Mouse (Mus musculus): ENCODE measurements around the gene Intu. TPM values are rescaled to one million over a fixed set of nuclear protein-coding genes. Genes with fewer than 3 reads are reported as not detected.

Intu gene
- polyA plus RNA-seq, 1 experiment from 2014 or later = 9.1 TPM

DNA sequence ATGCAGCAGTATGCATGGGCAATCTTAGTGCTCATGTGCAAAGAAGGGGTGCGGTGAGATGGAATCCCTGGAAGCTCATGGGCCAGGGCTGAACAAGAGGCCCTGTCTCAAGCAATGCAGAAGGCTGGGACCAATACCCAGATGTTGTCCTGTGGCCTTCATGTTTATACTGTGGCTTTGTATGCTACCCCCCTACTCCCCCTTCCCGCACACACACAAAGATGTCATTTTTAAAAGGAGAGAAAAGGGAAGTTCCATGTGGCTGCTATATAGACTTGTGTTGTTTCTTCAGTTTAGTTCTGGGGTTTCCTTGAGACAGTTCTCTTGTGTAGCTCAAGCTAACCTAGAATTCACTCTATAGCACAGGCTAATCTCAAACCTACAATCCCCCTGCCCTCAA is 129.1 kb downstream of the Intu start:
- no peak for ATAC-seq (ENCODE audit: low FRiP score)

DNA sequence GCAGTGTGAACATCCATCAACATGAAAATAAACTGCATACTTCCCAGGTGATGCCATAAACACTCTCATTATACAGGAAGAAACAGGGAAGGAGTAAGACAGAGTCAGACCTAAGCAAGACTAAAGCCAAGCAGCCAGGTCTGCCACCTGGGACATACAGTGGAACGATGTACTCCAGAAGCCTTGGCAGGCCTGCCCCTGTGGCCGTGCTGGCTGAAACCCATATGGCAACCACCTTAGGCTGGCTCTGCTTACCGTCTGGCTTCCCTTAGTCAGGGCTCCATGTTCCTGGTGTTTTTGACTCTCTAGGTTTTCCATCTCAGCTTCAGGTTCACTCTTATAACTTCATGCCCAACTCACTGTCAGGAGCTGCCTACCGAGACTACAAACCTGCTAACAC is 135.0 kb downstream of the Intu start:
- DNase-seq (ENCODE audit: low spot score) = no peak
- no peak for ATAC-seq (ENCODE audit: low FRiP score)
- Histone ChIP-seq H3K4me1 (replicated peaks; ENCODE audit: control insufficient read depth, insufficient read depth, low read length) (no peaks in the 10 kb centered on the region), H3K9me3 (ENCODE audit: control insufficient read depth, low read length) (no peaks in the 10 kb centered on the region), H3K9ac (ENCODE audit: low read depth, low read length) (no peak overlapping the region), H3K27me3 (ENCODE audit: control insufficient read depth, insufficient read depth, low read length) (no peaks in the 10 kb centered on the region), H3K27ac (ENCODE audit: low read depth, low read length) (no peak overlapping the region), H3K4me2 (replicated peaks; ENCODE audit: low read depth, low read length) (no peak overlapping the region), H3K36me3 (ENCODE audit: control insufficient read depth, insufficient read depth, low read length) (no peaks in the 10 kb centered on the region), H3K4me3 (ENCODE audit: low read depth, low read length) (no peak overlapping the region)
- WGBS = 89% methylated on average over 4 of the region's 4 CpGs

More for the DNA sequence above, 129.1 kb downstream of the Intu start:
- Histone ChIP-seq H3K4me1 (replicated peaks; ENCODE audit: control insufficient read depth, insufficient read depth, low read length) (no peaks in the 10 kb centered on the region), H3K36me3 (ENCODE audit: control insufficient read depth, insufficient read depth, low read length) (no peaks in the 10 kb centered on the region), H3K4me3 (ENCODE audit: low read depth, low read length) (no peak overlapping the region), H3K27ac (ENCODE audit: low read depth, low read length) (no peak overlapping the region), H3K27me3 (ENCODE audit: control insufficient read depth, insufficient read depth, low read length) (no peaks in the 10 kb centered on the region), H3K9ac (ENCODE audit: low read depth, low read length) (no peak overlapping the region), H3K9me3 (ENCODE audit: control insufficient read depth, low read length) (no peaks in the 10 kb centered on the region), H3K4me2 (replicated peaks; ENCODE audit: low read depth, low read length) (no peak overlapping the region)
- no peak for DNase-seq (ENCODE audit: low spot score)
- WGBS = 94% methylated on average over 2 of the region's 2 CpGs

DNA sequence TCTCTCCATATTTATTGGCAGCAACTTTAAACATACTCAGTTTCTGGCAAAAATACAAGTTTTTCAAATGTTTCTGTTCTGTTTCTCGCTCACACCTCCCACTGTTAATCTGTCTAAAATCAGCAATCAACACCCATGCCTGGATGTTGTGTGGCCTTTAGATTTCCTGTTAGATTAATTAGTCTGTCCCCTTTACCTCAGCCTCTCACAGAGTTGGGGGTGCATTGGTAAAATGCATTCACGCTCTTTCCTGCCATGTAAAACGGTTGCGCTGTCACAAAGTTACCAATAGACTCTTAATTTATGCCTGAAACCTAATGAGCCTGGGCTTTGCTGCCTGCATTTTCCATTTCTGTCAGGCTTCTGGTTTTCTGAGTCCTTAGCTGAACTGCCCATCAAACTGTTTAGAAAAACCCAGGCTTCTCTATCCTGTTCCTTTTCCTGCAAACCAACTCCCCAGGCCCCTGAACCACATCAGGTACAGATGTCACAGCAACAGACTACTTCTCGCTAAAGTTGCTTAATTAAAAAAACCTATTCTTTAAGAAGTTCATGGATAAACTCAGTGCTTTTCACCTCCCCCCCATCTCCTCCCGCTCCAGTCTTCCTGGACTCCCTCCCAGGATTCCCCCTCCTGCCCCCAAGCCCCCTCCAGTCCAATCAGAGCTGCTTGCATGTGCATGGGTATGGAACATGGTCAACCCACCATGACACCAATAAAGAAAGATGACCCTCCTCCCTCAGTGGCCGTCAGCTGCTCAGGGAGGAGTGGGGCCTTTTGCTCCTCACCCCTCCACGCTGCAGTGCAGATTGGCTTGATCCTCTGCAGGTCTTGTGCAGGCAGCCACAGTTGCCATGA is 136.0 kb downstream of the Intu start:
- 88% methylated on average over 8 of the region's 8 CpGs for WGBS
- DNase-seq (ENCODE audit: low spot score) (no peak), ATAC-seq (ENCODE audit: low FRiP score) (no peak)
- H3K36me3 ChIP-seq (ENCODE audit: control insufficient read depth, insufficient read depth, low read length) = no peaks in the 10 kb centered on the region
- H3K9ac ChIP-seq (ENCODE audit: low read depth, low read length) = no peak overlapping the region
- no peaks in the 10 kb centered on the region for H3K27me3 ChIP-seq (ENCODE audit: control insufficient read depth, insufficient read depth, low read length)
- H3K27ac ChIP-seq (ENCODE audit: low read depth, low read length) = no peak overlapping the region
- no peak overlapping the region for H3K4me3 ChIP-seq (ENCODE audit: low read depth, low read length)
- no peak overlapping the region for H3K4me2 ChIP-seq (replicated peaks; ENCODE audit: low read depth, low read length)
- H3K9me3 ChIP-seq (ENCODE audit: control insufficient read depth, low read length) = no peaks in the 10 kb centered on the region
- H3K4me1 ChIP-seq (replicated peaks; ENCODE audit: control insufficient read depth, insufficient read depth, low read length) = no peaks in the 10 kb centered on the region

DNA sequence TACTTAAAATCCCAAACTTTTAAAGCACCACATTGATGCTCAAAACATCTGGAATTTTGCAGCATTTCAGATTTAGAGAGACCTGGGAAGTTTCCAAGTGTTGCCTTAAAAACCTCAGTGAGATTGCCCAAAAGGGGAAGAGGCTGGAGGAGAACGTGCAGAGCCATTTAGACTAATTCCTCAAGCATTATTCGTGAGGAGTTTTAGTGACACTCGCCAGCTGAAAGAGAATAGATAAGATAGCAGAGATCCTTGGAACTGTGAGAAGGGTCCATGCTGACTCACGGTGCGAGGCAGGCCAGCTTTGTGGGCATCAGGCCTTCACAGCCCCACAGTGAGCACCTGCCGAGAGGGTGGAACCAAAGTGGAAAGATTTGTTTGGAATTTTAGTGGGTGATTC is 137.8 kb downstream of the Intu start:
- WGBS = 74% methylated on average over 6 of the region's 6 CpGs

DNA sequence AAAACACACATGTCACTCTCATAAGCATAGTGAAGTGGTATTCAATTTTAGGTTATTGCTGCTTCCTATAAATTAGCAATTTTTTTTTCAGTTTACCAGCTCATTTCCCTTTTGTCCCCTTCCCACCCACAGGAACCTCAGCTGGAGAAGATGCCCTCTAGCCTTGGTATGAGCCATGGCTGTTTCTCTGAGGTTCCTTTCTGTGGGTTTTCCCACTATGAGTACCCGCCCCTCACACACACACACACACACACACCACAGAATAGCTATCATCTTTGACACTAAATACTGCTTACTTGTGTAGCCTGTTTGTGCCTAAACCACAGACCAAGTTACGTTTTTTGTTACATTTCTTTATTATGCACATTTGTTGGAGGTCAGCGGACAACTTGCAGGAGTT is 138.3 kb downstream of the Intu start:
- WGBS = 94% methylated on average over 3 of the region's 3 CpGs
- H3K36me3 ChIP-seq (ENCODE audit: control insufficient read depth, insufficient read depth, low read length) = no peaks in the 10 kb centered on the region
- no peak overlapping the region for H3K9ac ChIP-seq (ENCODE audit: low read depth, low read length)
- H3K4me1 ChIP-seq (replicated peaks; ENCODE audit: control insufficient read depth, insufficient read depth, low read length) = no peaks in the 10 kb centered on the region
- no peaks in the 10 kb centered on the region for H3K9me3 ChIP-seq (ENCODE audit: control insufficient read depth, low read length)
- no peak overlapping the region for H3K4me2 ChIP-seq (replicated peaks; ENCODE audit: low read depth, low read length)
- no peak for ATAC-seq (ENCODE audit: low FRiP score)
- no peaks in the 10 kb centered on the region for H3K27me3 ChIP-seq (ENCODE audit: control insufficient read depth, insufficient read depth, low read length)
- H3K27ac ChIP-seq (ENCODE audit: low read depth, low read length) = no peak overlapping the region
- DNase-seq (ENCODE audit: low spot score) = no peak
- no peak overlapping the region for H3K4me3 ChIP-seq (ENCODE audit: low read depth, low read length)

More for the DNA sequence above, 137.8 kb downstream of the Intu start:
- no peak for DNase-seq (ENCODE audit: low spot score)
- ATAC-seq (ENCODE audit: low FRiP score) = no peak
- no peak overlapping the region for H3K9ac ChIP-seq (ENCODE audit: low read depth, low read length)
- H3K9me3 ChIP-seq (ENCODE audit: control insufficient read depth, low read length) = no peaks in the 10 kb centered on the region
- no peak overlapping the region for H3K4me2 ChIP-seq (replicated peaks; ENCODE audit: low read depth, low read length)
- no peaks in the 10 kb centered on the region for H3K36me3 ChIP-seq (ENCODE audit: control insufficient read depth, insufficient read depth, low read length)
- no peak overlapping the region for H3K4me3 ChIP-seq (ENCODE audit: low read depth, low read length)
- no peak overlapping the region for H3K27ac ChIP-seq (ENCODE audit: low read depth, low read length)
- H3K4me1 ChIP-seq (replicated peaks; ENCODE audit: control insufficient read depth, insufficient read depth, low read length) = no peaks in the 10 kb centered on the region
- no peaks in the 10 kb centered on the region for H3K27me3 ChIP-seq (ENCODE audit: control insufficient read depth, insufficient read depth, low read length)

DNA sequence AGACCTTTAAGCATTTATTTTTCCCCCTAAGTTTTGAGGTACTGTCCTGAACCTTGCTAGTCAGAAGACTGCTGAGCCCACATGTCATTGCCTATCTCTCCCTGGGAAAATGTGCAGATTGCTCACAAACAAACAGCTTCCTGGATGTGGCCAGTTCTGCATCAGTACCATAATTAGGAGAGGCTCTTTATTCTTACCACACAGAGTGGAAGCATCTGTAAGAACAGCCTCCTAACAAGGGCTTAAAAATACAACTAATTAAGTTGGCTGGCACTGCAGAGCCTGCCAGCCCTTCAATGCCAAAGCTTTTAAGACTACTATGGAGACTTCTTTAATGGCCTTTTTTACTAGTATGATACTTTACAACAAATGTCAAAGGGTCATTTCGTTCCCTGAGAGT is 142.4 kb downstream of the Intu start:
- no peaks in the 10 kb centered on the region for H3K4me1 ChIP-seq (replicated peaks; ENCODE audit: control insufficient read depth, insufficient read depth, low read length)
- no peaks in the 10 kb centered on the region for H3K36me3 ChIP-seq (ENCODE audit: control insufficient read depth, insufficient read depth, low read length)
- ATAC-seq (ENCODE audit: low FRiP score) (no peak), DNase-seq (ENCODE audit: low spot score) (no peak)
- H3K9me3 ChIP-seq (ENCODE audit: control insufficient read depth, low read length) = no peaks in the 10 kb centered on the region
- no peaks in the 10 kb centered on the region for H3K27me3 ChIP-seq (ENCODE audit: control insufficient read depth, insufficient read depth, low read length)
- WGBS = 69% methylated on average over 1 of the region's 1 CpGs
- H3K9ac ChIP-seq (ENCODE audit: low read depth, low read length) = no peak overlapping the region
- no peak overlapping the region for H3K27ac ChIP-seq (ENCODE audit: low read depth, low read length)
- no peak overlapping the region for H3K4me2 ChIP-seq (replicated peaks; ENCODE audit: low read depth, low read length)
- H3K4me3 ChIP-seq (ENCODE audit: low read depth, low read length) = no peak overlapping the region

DNA sequence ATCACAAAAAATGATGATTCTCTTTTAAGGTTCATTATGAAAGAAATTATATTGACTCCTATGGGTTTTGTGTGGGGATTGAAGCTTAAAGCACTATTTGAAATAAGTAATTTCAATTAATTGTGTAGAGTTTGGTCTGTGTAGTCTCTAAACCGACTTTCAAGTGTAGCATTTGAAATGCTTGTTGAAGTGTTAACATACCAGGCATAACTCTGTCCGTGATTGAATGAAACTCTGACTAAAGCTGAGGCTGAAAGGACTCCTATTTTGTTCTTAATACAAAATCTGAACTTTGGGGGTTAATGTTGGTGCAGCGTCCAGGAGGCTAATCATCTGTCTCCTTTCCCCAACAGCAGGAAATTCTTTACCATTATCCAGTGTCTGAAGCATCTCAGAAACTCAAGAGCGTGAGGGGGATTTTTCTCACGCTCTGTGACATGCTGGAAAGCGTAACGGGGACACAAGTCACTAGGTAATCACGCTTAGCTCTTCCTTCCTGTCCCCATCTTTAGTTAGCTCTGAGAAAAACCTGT is 143.9 kb downstream of the Intu start:
- no peak overlapping the region for H3K27ac ChIP-seq (ENCODE audit: low read depth, low read length)
- no peaks in the 10 kb centered on the region for H3K27me3 ChIP-seq (ENCODE audit: control insufficient read depth, insufficient read depth, low read length)
- 28% methylated on average over 8 of the region's 8 CpGs for WGBS
- ATAC-seq (ENCODE audit: low FRiP score) (no peak), DNase-seq (ENCODE audit: low spot score) (no peak)
- no peaks in the 10 kb centered on the region for H3K4me1 ChIP-seq (replicated peaks; ENCODE audit: control insufficient read depth, insufficient read depth, low read length)
- H3K4me3 ChIP-seq (ENCODE audit: low read depth, low read length) = no peak overlapping the region
- no peak overlapping the region for H3K4me2 ChIP-seq (replicated peaks; ENCODE audit: low read depth, low read length)
- no peaks in the 10 kb centered on the region for H3K36me3 ChIP-seq (ENCODE audit: control insufficient read depth, insufficient read depth, low read length)
- no peaks in the 10 kb centered on the region for H3K9me3 ChIP-seq (ENCODE audit: control insufficient read depth, low read length)
- no peak overlapping the region for H3K9ac ChIP-seq (ENCODE audit: low read depth, low read length)

DNA sequence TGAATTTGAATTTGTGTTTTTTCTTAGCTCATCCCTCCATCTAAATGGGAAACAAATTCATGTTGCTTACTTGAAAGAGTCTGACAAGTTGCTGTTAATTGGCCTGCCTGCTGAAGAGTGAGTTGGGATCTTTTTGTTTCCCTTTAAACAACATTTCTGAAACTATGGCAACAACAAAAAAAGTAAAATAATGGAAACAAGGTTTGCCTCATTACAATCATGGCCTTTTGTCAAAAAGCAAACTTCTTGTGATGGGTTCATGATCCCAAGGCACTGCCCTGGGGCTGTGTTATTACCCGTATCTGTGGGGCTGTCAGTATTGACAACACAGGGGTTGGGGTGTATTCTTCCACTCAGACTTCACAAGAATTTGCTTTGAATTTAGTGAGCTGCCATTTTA is 147.8 kb downstream of the Intu start:
- DNase-seq (ENCODE audit: low spot score) (no peak), ATAC-seq (ENCODE audit: low FRiP score) (no peak)
- WGBS = 67% methylated on average over 1 of the region's 1 CpGs
- H3K36me3 ChIP-seq (ENCODE audit: control insufficient read depth, insufficient read depth, low read length) = no peaks in the 10 kb centered on the region
- no peak overlapping the region for H3K9ac ChIP-seq (ENCODE audit: low read depth, low read length)
- H3K27me3 ChIP-seq (ENCODE audit: control insufficient read depth, insufficient read depth, low read length) = no peaks in the 10 kb centered on the region
- no peaks in the 10 kb centered on the region for H3K9me3 ChIP-seq (ENCODE audit: control insufficient read depth, low read length)
- no peak overlapping the region for H3K27ac ChIP-seq (ENCODE audit: low read depth, low read length)
- no peaks in the 10 kb centered on the region for H3K4me1 ChIP-seq (replicated peaks; ENCODE audit: control insufficient read depth, insufficient read depth, low read length)
- no peak overlapping the region for H3K4me3 ChIP-seq (ENCODE audit: low read depth, low read length)
- no peak overlapping the region for H3K4me2 ChIP-seq (replicated peaks; ENCODE audit: low read depth, low read length)

DNA sequence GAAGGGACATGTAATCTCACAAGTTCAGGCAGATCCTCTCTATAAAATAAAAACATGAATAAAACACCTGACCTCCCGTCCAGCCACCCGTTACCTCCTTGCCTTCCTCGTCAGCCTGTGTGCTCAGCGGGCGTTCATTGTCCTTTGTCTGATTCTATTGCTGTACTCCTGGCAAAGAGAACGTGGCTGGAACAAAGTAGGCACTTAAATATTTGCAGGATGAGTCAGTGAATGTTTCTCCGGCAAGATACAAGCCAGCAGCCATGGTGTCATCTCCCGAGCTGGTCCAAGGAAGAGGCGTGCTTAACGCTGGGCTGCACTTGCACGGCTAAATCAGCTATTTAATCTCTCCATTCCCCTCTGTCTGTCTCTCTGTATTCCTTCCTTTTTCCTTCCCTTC is 151.3 kb downstream of the Intu start:
- ATAC-seq (ENCODE audit: low FRiP score) = no peak
- 55% methylated on average over 11 of the region's 11 CpGs for WGBS
- Histone ChIP-seq H3K9ac (ENCODE audit: low read depth, low read length) (no peak overlapping the region), H3K36me3 (ENCODE audit: control insufficient read depth, insufficient read depth, low read length) (no peaks in the 10 kb centered on the region), H3K4me3 (ENCODE audit: low read depth, low read length) (no peak overlapping the region), H3K27me3 (ENCODE audit: control insufficient read depth, insufficient read depth, low read length) (no peaks in the 10 kb centered on the region), H3K4me1 (replicated peaks; ENCODE audit: control insufficient read depth, insufficient read depth, low read length) (peaks cover 4% of the 10 kb centered on the region; the same call in 1 of the 2 replicates), H3K27ac (ENCODE audit: low read depth, low read length) (no peak overlapping the region), H3K4me2 (replicated peaks; ENCODE audit: low read depth, low read length) (no peak overlapping the region), H3K9me3 (ENCODE audit: control insufficient read depth, low read length) (no peaks in the 10 kb centered on the region)
- no peak for DNase-seq (ENCODE audit: low spot score)

Data from hindbrain, embryonic 11.5 days (tissue).